Mouse (Mus musculus) bone marrow macrophage, adult 2 months (primary cell): ENCODE results near the gene Hdac10. TPM values are rescaled to one million over a fixed set of nuclear protein-coding genes. Genes with fewer than 3 reads are reported as not detected.

Source experiments
- H3K27ac ChIP-seq: 2 replicates; pipeline ENCODE4 v1.5.1; 2012; ENCODE audit warnings: low read depth, low read length; ENCODE audit not compliant: insufficient read depth
- H3K4me1 ChIP-seq: 2 replicates; pipeline ENCODE4 v1.6.1; 2012; ENCODE audit warnings: low read length; ENCODE audit not compliant: control insufficient read depth, insufficient read depth
- H3K4me3 ChIP-seq: 2 replicates; pipeline ENCODE4 v1.5.1; 2012; ENCODE audit warnings: mild to moderate bottlenecking, low read length, moderate library complexity; ENCODE audit not compliant: insufficient read depth
- CTCF ChIP-seq: IDR thresholded peaks from 2 replicates; pipeline ENCODE4 v1.5.1; 2012; ENCODE audit warnings: low read depth, mild to moderate bottlenecking, low read length, moderate library complexity
- POLR2A ChIP-seq: IDR thresholded peaks from 2 replicates; pipeline ENCODE4 v1.6.1; 2012; ENCODE audit warnings: mild to moderate bottlenecking, low read depth, low read length, borderline replicate concordance
- polyA plus RNA-seq: library from polyadenylated mRNA; stranded (reverse); fragments of >200 nt; gene quantifications from 2 replicates; pipeline ENCODE4 v1.2.4, GENCODE M21; 2012; ENCODE audit not compliant: missing spikeins, insufficient read depth, insufficient read length

Gene Hdac10
- polyA plus RNA-seq, 1 experiment, result 16.3 TPM

DNA sequence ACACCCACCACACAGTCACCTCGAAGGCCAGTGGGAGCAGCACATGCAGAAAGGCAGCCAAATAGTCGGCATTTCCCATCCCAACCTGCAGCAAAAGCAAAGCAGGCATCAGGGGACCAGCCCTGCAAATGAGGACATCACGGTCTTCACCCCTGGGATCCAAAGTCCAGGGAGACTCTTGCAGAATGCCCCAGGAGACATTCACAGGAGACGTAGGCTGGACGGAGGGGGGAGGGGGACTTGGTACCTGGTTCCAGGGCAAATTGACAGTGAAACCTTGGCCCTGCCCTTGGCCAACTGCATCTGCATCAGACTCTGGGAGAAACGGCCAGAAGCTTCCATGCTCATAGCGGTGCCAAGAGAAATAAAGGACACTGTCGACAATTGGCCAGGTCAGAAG lies 1.9 kb downstream of the Hdac10 start:
- H3K4me3 ChIP-seq, result no peak overlapping the region
- peaks cover 23% of the 10 kb centered on the region for H3K4me1 ChIP-seq
- no peak overlapping the region for H3K27ac ChIP-seq
- TF ChIP-seq POLR2A, result no peak
- no peak for TF ChIP-seq CTCF

DNA sequence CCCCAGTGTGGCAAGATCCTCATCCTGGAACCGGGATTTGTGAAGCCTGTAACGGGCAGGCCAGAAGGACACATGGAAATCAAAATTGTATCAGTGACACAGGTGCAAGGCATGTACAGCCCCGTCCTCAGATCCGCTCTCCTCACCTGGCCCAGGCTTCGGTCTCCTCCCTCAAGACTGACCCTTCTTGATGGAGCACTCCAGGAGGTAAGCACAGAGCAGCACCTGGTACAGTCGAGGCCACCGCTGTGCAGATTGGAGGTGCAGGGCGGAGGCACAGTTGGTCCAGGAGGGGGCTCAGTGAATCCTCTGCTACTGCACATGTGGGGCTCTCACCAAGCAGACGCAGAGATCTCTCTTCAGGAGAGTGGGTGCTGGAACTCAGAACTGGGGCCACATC lies 3.1 kb downstream of the Hdac10 start:
- H3K27ac ChIP-seq, result no peak overlapping the region
- TF ChIP-seq POLR2A (no peak), CTCF (no peak)
- peaks cover 13% of the 10 kb centered on the region for H3K4me1 ChIP-seq
- H3K4me3 ChIP-seq, result no peak overlapping the region

DNA sequence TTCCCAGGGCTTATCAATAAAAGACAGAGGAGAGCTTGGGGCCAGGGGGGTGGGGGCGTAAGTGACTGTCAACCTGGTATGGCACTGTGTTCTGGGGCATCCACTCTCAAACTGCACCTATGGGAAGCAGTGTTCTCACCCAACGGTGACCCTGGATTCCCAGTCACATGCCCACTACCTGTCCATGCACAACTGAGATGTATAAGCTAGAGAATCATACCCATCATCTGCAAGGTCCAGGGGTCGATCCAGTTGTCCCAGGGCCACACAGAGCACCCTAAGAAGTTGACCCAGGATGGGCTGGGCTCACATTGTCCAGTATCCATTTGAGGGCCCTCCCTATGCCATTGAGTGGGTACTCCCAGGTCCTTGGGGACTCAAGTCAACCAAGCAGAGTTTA lies 4.2 kb downstream of the Hdac10 start:
- TF ChIP-seq POLR2A (no peak), CTCF (no peak)
- no peak overlapping the region for H3K4me3 ChIP-seq
- peaks cover 13% of the 10 kb centered on the region for H3K4me1 ChIP-seq
- H3K27ac ChIP-seq, result no peak overlapping the region

DNA sequence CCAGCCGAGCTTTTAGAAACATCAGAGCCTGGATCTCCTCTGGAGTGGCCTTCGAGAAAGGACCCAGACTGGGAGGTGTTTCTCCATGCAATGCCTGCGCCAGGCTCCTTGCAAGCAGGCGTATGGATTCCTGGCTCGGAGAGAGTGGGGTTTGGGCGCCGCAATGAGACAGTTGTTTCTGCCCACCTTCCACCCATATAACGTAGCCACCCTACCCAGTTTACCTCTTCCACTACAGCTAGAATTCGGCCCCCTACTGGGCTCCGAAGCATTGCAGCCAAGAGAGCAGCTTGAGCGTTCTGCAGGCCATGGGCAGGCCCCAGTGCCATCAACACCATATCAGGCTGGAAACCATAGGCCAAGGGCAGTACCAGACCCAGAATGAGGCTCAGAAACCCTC lies 4.9 kb downstream of the Hdac10 start:
- Histone ChIP-seq H3K4me1 (peaks cover 10% of the 10 kb centered on the region), H3K4me3 (no peak overlapping the region), H3K27ac (no peak overlapping the region)
- TF ChIP-seq CTCF (no peak), POLR2A (no peak)

DNA sequence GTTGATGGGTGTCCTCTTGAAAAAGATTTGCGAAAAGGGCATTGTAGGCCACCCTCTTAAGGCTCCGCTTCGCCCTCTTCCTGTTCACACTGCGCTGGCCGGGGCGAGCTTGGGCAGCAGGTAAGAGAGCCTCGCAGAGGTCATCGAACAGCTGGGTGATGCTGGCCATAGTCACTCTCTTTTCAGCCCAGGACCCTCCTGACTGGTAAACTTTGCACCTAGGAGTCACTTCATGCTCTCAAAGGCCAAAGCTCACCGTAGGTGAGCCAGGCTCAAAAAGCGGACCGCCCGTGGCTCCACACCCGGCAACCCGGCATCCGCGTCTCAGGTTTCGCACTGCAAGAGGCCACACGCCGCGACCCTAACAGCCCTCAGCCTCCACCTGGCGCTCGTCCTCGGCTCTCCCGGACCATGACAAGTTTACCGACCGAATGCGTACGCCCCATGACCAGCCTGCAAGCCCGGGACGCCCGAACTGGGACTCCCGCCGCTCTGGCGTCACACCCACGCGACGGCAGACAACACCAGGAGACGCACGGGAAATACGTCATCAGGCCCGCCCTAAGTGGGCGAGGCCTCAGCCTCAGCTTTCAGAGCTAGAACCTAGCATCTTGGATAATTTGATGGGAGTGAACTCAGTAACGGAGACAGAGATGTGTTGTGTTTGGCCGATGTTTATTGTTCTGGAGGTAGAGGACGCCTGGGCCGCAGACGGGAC lies 5.7 kb downstream of the Hdac10 start, which contains the start of gene Tubgcp6:
TSS of gene Tubgcp6 (minus strand) at position 464 of the 718 bp plus-strand sequence.
- peak within 1 kb of the TSS; percentile 76 for H3K4me3 ChIP-seq
- no peak within 1 kb of the TSS for H3K27ac ChIP-seq
- TF ChIP-seq CTCF (no peak), POLR2A (0 out of 2 replicates have a peak, but pooled peaks have one; percentile 60)
- peaks cover 10% of the 10 kb centered on the region for H3K4me1 ChIP-seq

DNA sequence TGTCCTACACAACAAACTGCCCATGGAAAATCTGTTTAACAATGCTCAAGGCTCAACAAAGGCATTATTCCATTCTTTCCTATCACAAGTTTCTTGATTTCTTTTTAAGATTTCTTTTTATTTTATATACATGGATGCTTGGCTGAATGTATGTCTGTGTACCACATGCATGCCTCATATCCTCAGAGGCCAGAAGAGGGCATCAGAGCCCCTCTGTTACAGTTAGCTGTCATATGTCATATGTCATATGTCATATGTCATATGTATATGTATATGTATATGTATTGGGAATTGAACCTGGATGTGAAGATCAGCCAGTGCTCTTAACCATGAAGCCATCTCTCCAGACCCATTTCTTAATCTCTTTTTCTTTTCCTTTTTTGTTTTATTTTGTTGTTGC lies 10.5 kb downstream of the Hdac10 start:
- no peak for TF ChIP-seq POLR2A
- no peak for TF ChIP-seq CTCF
- H3K27ac ChIP-seq, result no peak overlapping the region
- peaks cover 5% of the 10 kb centered on the region; the same call in 1 of the 2 replicates for H3K4me1 ChIP-seq
- H3K4me3 ChIP-seq, result no peak overlapping the region

DNA sequence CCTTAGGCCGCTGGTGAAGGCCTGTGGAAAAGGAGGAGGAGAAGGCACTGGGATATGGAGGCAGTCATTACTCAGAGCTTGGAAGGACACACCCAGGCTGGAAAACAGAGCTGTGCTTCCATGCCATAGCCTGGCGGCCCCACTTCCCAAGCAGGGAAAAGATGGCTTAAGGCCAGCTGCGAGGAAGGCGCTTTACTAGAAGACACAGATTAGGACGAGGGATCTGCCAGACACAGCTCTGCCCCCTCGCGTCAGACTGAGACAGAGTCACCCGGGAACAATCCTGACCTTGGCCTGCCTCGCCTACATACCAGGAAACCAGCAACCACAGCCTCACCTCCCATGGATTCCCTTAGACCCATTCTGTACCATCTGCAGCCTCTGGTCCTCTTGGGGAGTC lies 18.4 kb downstream of the Hdac10 start:
- H3K4me1 ChIP-seq, result no peaks in the 10 kb centered on the region
- no peak for TF ChIP-seq CTCF
- TF ChIP-seq POLR2A, result no peak
- H3K27ac ChIP-seq, result no peak overlapping the region
- H3K4me3 ChIP-seq, result no peak overlapping the region

DNA sequence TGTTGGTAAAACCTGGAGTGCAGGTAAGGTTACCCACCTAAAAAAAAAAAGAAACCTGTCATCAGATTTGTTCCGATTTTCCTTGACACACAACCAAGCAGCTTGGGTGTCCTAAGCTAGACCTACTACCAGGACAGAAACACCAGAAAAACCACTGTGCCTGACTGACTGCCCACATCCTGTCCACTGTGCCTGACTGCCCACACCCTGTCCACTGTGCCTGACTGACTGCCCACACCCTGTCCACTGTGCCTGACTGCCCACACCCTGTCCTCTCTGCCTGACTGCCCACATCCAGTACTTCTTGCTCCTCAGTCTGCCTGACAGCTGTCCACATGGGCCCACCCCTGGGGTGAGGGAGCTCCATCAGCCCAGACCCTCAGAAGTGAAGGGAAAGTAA lies 21.5 kb downstream of the Hdac10 start:
- TF ChIP-seq CTCF (no peak), POLR2A (no peak)
- H3K27ac ChIP-seq, result no peak overlapping the region
- H3K4me1 ChIP-seq, result no peaks in the 10 kb centered on the region
- H3K4me3 ChIP-seq, result no peak overlapping the region

DNA sequence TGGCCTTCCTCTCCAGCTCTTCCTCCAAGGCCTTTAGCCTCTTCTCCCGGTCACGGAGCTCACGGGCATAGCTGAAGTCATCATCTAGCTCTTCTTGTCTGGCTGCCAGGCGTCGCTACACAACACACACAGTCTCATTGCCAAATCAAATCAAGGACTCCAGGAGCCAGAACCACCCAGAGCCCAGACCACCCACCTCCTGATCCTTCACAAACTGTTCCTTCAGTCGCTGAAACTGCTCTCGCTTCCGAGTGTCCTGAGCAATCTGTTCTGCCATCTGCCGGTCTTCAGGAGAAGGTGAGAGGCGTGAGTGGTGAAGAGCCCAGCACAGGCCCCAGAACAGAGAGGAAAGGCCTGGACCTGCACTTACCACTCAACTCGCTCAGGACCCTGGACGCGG lies 22.4 kb downstream of the Hdac10 start:
- no peak overlapping the region for H3K4me3 ChIP-seq
- TF ChIP-seq CTCF, result no peak
- H3K4me1 ChIP-seq, result no peaks in the 10 kb centered on the region
- H3K27ac ChIP-seq, result no peak overlapping the region

DNA sequence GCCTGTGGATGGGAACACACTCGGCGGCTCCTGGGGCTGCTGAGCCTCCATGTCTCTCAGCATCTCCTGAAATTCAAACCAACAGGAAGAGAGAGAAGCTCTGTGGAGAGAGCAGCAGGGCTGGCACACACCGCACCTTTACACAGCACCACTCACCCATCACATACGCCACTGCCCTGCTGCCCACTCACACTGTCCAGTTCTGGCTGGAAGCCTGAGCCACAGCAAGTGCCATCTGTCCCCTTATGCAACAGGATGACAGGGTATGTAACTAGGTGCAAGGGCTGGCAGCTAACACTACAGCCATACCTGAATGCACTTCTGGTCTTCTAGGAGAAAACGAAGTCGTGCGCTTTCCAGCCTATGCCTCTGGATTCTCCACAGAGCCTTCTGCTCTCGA lies 24.1 kb downstream of the Hdac10 start:
- no peak overlapping the region for H3K4me3 ChIP-seq
- no peak overlapping the region for H3K27ac ChIP-seq
- TF ChIP-seq POLR2A, result no peak
- no peaks in the 10 kb centered on the region for H3K4me1 ChIP-seq

DNA sequence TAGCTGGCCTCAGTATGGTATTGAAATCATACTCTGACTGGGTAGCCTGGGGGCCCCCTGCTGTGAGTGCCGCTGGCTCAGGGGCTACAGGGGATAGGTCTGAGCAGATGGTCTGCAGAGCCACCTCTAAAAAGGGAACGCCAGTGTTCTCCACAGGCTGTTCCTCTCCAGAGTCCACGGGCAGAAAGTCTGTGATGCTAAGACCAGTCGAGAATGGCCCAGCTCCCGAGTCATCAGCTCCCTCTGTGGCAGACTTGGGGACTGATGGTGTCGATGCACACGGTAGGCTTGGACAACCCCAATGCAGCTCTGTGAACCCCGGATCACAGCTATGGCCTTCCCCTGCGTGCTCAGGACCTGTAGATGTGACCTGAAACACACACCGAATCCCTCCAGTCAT lies 24.6 kb downstream of the Hdac10 start:
- TF ChIP-seq CTCF, result no peak
- TF ChIP-seq POLR2A, result no peak
- no peaks in the 10 kb centered on the region for H3K4me1 ChIP-seq
- no peak overlapping the region for H3K4me3 ChIP-seq
- H3K27ac ChIP-seq, result no peak overlapping the region
